Mouse (Mus musculus): ENCODE measurements around the gene Tpm3. TPM values are rescaled to one million over a fixed set of nuclear protein-coding genes. Genes with fewer than 3 reads are reported as not detected.

The Tpm3 gene
- total and polyA plus RNA-seq, 3 experiments = 205 to 274 (median 273) TPM

GRCm38 (mm10) chr3:90080498-90080863, 8.0 kb downstream of the Tpm3 start (continued):
- TF ChIP-seq MAX (IDR thresholded peaks at IDR 0.05; ENCODE audit: low read length) (0 out of 2 replicates have a peak, but pooled peaks have one; percentile 2), ELF1 (IDR thresholded peaks at IDR 0.05; ENCODE audit: low read depth, low read length) (no peak)

GRCm38 (mm10) chr3:90081365-90082240, 9.2 kb downstream of the Tpm3 start:
- H3K4me1 ChIP-seq (ENCODE audit: control insufficient read depth in 1 of 2, insufficient read depth in 2 of 2, low read length in 2 of 2) = peaks cover 31 to 52% of the 10 kb centered on the region in 2 experiments

GRCm38 (mm10) chr3:90083034-90083433, 10.6 kb downstream of the Tpm3 start:
- Histone ChIP-seq H3K27me3 (ENCODE audit: control insufficient read depth in 1 of 2, insufficient read depth in 2 of 2, low read length in 2 of 2) (no peaks in the 10 kb centered on the region), H3K36me3 (ENCODE audit: control insufficient read depth in 1 of 2, insufficient read depth in 2 of 2, low read length in 2 of 2) (peaks cover 7 to 53% of the 10 kb centered on the region in 2 experiments), H3K4me1 (ENCODE audit: control insufficient read depth in 1 of 2, insufficient read depth in 2 of 2, low read length in 2 of 2) (peaks cover 26 to 51% of the 10 kb centered on the region in 2 experiments), H3K9me3 (replicated peaks; ENCODE audit: insufficient read depth, low read length) (no peaks in the 10 kb centered on the region), H3K27ac (ENCODE audit: control insufficient read depth, low read depth, low read length) (peak overlapping the region; percentile 83), H3K4me3 (ENCODE audit: control insufficient read depth in 1 of 2, insufficient read depth in 1 of 2, low read depth in 2 of 2, low read length in 2 of 2) (peak overlapping the region; percentile 8 to 23; a peak in 2 of 4 replicates), H3K79me2 (ENCODE audit: control insufficient read depth, insufficient read depth, low read length, poor library complexity) (peaks cover 67% of the 10 kb centered on the region), H3K9ac (ENCODE audit: control insufficient read depth, low read depth, low read length, poor library complexity, severe bottlenecking) (peak overlapping the region; percentile 59)
- DNase-seq (ENCODE audit: low read depth, low spot score) = peak; percentile 86
- TF ChIP-seq TCF12 (IDR thresholded peaks at IDR 0.05; ENCODE audit: low read depth, low read length) (peak; percentile 7; the same call in 1 of the 2 replicates), MEF2A (IDR thresholded peaks at IDR 0.05; ENCODE audit: extremely low read depth, insufficient replicate concordance, low read depth, low read length, poor library complexity, severe bottlenecking) (no peak), MAFK (IDR thresholded peaks at IDR 0.05; ENCODE audit: borderline replicate concordance, low read depth, low read length) (no peak), USF1 (IDR thresholded peaks at IDR 0.05; ENCODE audit: low read depth, low read length) (no peak), RAD21 (IDR thresholded peaks at IDR 0.05; ENCODE audit: low read depth, low read length) (no peak), USF2 (IDR thresholded peaks at IDR 0.05; ENCODE audit: borderline replicate concordance in 1 of 2, insufficient read depth in 1 of 2, low read depth in 1 of 2, low read length in 2 of 2) (no peak), POLR2AphosphoS2 (IDR thresholded peaks at IDR 0.05; ENCODE audit: low read length) (no peak), CTCF (IDR thresholded peaks at IDR 0.05 in 2 of 3, conservative IDR thresholded peaks at IDR 0.05 in 1 of 3; ENCODE audit: control insufficient read depth in 1 of 3, insufficient read depth in 1 of 3, low read depth in 2 of 3, low read length in 3 of 3, poor library complexity in 1 of 3, severe bottlenecking in 1 of 3) (no peak), SIN3A (IDR thresholded peaks at IDR 0.05; ENCODE audit: low read length) (peak; percentile 66), JUND (IDR thresholded peaks at IDR 0.05; ENCODE audit: low read depth, low read length) (no peak), EP300 (IDR thresholded peaks at IDR 0.05; ENCODE audit: low read depth in 1 of 2, low read length in 2 of 2) (peak in 1 of 2 experiments; percentile 8; a peak in 1 of 4 replicates), E2F4 (IDR thresholded peaks at IDR 0.05; ENCODE audit: borderline replicate concordance, low read depth, low read length) (no peak)

More at GRCm38 (mm10) chr3:90081365-90082240, 9.2 kb downstream of the Tpm3 start:
- Histone ChIP-seq H3K36me3 (ENCODE audit: control insufficient read depth in 1 of 2, insufficient read depth in 2 of 2, low read length in 2 of 2) (peaks cover 0 to 55% of the 10 kb centered on the region in 2 experiments; a peak in 3 of 4 replicates), H3K9ac (ENCODE audit: control insufficient read depth, low read depth, low read length, poor library complexity, severe bottlenecking) (peak overlapping the region; percentile 59), H3K27ac (ENCODE audit: control insufficient read depth, low read depth, low read length) (peak overlapping the region; percentile 75), H3K9me3 (replicated peaks; ENCODE audit: insufficient read depth, low read length) (no peaks in the 10 kb centered on the region), H3K79me2 (ENCODE audit: control insufficient read depth, insufficient read depth, low read length, poor library complexity) (peaks cover 62% of the 10 kb centered on the region), H3K4me3 (ENCODE audit: control insufficient read depth in 1 of 2, insufficient read depth in 1 of 2, low read depth in 2 of 2, low read length in 2 of 2) (peak overlapping the region; percentile 39 to 61), H3K27me3 (ENCODE audit: control insufficient read depth in 1 of 2, insufficient read depth in 2 of 2, low read length in 2 of 2) (no peaks in the 10 kb centered on the region)
- TF ChIP-seq SIN3A (IDR thresholded peaks at IDR 0.05; ENCODE audit: low read length) = peak; percentile 99
- peak; percentile 100 for TF ChIP-seq MYC (IDR thresholded peaks at IDR 0.05; ENCODE audit: low read depth, low read length)
- no peak for TF ChIP-seq UBTF (IDR thresholded peaks at IDR 0.05; ENCODE audit: borderline replicate concordance, insufficient read depth, low read depth, low read length)
- TF ChIP-seq TAL1 (IDR thresholded peaks at IDR 0.05; ENCODE audit: low read length) = peak; percentile 68
- TF ChIP-seq SMC3 (IDR thresholded peaks at IDR 0.05; ENCODE audit: low read depth, low read length) = no peak
- TF ChIP-seq POLR2A (IDR thresholded peaks at IDR 0.05; ENCODE audit: control insufficient read depth in 1 of 2, insufficient read depth in 1 of 2, low read depth in 1 of 2, low read length in 2 of 2, poor library complexity in 1 of 2) = peak in 1 of 2 experiments; percentile 67; a peak in 2 of 4 replicates
- TF ChIP-seq MEF2A (IDR thresholded peaks at IDR 0.05; ENCODE audit: extremely low read depth, insufficient replicate concordance, low read depth, low read length, poor library complexity, severe bottlenecking) = 0 out of 2 replicates have a peak, but pooled peaks have one; percentile 29
- TF ChIP-seq CHD1 (IDR thresholded peaks at IDR 0.05; ENCODE audit: low read depth, low read length) = peak; percentile 68; the same call in 1 of the 2 replicates
- 0 out of 2 replicates have a peak, but pooled peaks have one; percentile 24 for TF ChIP-seq MAZ (IDR thresholded peaks at IDR 0.05; ENCODE audit: low read depth, low read length)
- peak; percentile 99 for TF ChIP-seq MXI1 (IDR thresholded peaks at IDR 0.05; ENCODE audit: low read depth, low read length)
- 0 out of 2 replicates have a peak, but pooled peaks have one; percentile 5 for TF ChIP-seq ZNF384 (IDR thresholded peaks at IDR 0.05; ENCODE audit: low read depth, low read length)
- TF ChIP-seq MAX (IDR thresholded peaks at IDR 0.05; ENCODE audit: low read length) = peak; percentile 99
- peak; percentile 89 for TF ChIP-seq TBP (IDR thresholded peaks at IDR 0.05; ENCODE audit: low read depth, low read length)
- peak; percentile 27; the same call in 1 of the 2 replicates for TF ChIP-seq MAFK (IDR thresholded peaks at IDR 0.05; ENCODE audit: borderline replicate concordance, low read depth, low read length)
- peak; percentile 75 to 81 for TF ChIP-seq EP300 (IDR thresholded peaks at IDR 0.05; ENCODE audit: low read depth in 1 of 2, low read length in 2 of 2)
- TF ChIP-seq KAT2A (conservative IDR thresholded peaks at IDR 0.05; ENCODE audit: low read depth, low read length) = no peak
- TF ChIP-seq POLR2AphosphoS5 (IDR thresholded peaks at IDR 0.05; ENCODE audit: borderline replicate concordance, low read depth, low read length) = no peak
- peak; percentile 94 for TF ChIP-seq RCOR1 (IDR thresholded peaks at IDR 0.05; ENCODE audit: low read depth, low read length)
- no peak for TF ChIP-seq RAD21 (IDR thresholded peaks at IDR 0.05; ENCODE audit: low read depth, low read length)
- TF ChIP-seq POLR2AphosphoS2 (IDR thresholded peaks at IDR 0.05; ENCODE audit: low read length) = no peak
- TF ChIP-seq E2F4 (IDR thresholded peaks at IDR 0.05; ENCODE audit: borderline replicate concordance, low read depth, low read length) = no peak
- TF ChIP-seq GABPA (IDR thresholded peaks at IDR 0.05; ENCODE audit: low read depth, low read length) = no peak
- TF ChIP-seq TCF12 (IDR thresholded peaks at IDR 0.05; ENCODE audit: low read depth, low read length) = peak; percentile 67
- TF ChIP-seq ZC3H11A (IDR thresholded peaks at IDR 0.05; ENCODE audit: low read depth, low read length) = 0 out of 2 replicates have a peak, but pooled peaks have one; percentile 19
- TF ChIP-seq USF1 (IDR thresholded peaks at IDR 0.05; ENCODE audit: low read depth, low read length) = peak; percentile 79
- peak; percentile 91 for TF ChIP-seq ETS1 (IDR thresholded peaks at IDR 0.05; ENCODE audit: low read depth, low read length)
- peak; percentile 88 for TF ChIP-seq GATA1 (IDR thresholded peaks at IDR 0.05; ENCODE audit: low read depth, low read length)
- TF ChIP-seq HCFC1 (IDR thresholded peaks at IDR 0.05; ENCODE audit: low read depth, low read length) = peak; percentile 71
- TF ChIP-seq BHLHE40 (IDR thresholded peaks at IDR 0.05; ENCODE audit: borderline replicate concordance, low read depth, low read length) = no peak
- TF ChIP-seq ELF1 (IDR thresholded peaks at IDR 0.05; ENCODE audit: low read depth, low read length) = no peak
- TF ChIP-seq NELFE (IDR thresholded peaks at IDR 0.05; ENCODE audit: low read depth, low read length) = no peak; the same call in 1 of the 2 replicates
- DNase-seq (ENCODE audit: low read depth, low spot score) = peak; percentile 98
